Comparison of ENCODE assay signal across 9 mouse cellular contexts in the genomic region with DNA sequence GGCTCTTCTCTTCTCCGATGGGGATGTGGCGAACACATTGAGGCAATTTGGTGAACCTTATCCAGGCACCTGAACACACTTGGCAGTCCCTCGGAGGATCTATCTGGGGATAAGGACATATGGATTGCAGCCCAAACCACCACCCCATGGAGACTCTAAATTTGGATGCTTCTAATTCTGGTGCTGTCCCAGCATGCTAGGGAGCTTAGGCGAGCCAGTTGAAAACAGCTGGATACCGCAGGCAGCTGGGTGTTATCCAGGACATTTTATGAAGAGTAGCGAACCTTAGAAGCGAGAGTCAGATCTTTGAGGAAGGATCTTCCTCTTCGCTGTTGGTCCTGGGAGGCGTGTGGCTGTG. TPM values are rescaled to one million over a fixed set of nuclear protein-coding genes. Genes with fewer than 3 reads are reported as not detected.
DNase-seq lines count a peak whose midpoint lies in the region; ATAC-seq lines count a peak whose summit lies in the region.
"Had no signal": no experiment of that assay in that cellular context is flagged by ENCODE, and none has a peak within 500 bp of the region (broad histone marks: within the 10 kb centered on the region; RNA-seq: fewer than 3 reads in every experiment).

No protein-coding gene starts in this region.

- DNase-seq in kidney, adult 11 months, result no peak
- DNase-seq in ovary, postnatal 36 days (ENCODE audit: low spot score), result no peak
- DNase-seq in frontal cortex, postnatal 14 days (ENCODE audit: low spot score in 2 of 2), result no peak
- DNase-seq: cerebellum, adult 11 months had no signal

- no peaks in the 10 kb centered on the region for H3K27me3 ChIP-seq in kidney, embryonic 14.5 days (ENCODE audit: control insufficient read depth, insufficient read depth, low read length)
- H3K27me3 ChIP-seq in embryonic facial prominence, embryonic 13.5 days, result no peaks in the 10 kb centered on the region
- no peaks in the 10 kb centered on the region for H3K27me3 ChIP-seq in heart, embryonic 15.5 days
- H3K27me3 ChIP-seq in midbrain, embryonic 15.5 days (replicated peaks), result no peaks in the 10 kb centered on the region

- H3K4me1 ChIP-seq in kidney, embryonic 14.5 days (ENCODE audit: control insufficient read depth, insufficient read depth, low read length), result peaks cover 29% of the 10 kb centered on the region
- H3K4me1 ChIP-seq in embryonic facial prominence, embryonic 13.5 days, result peaks cover 81% of the 10 kb centered on the region
- peaks cover 50% of the 10 kb centered on the region for H3K4me1 ChIP-seq in heart, embryonic 15.5 days (replicated peaks)
- H3K4me1 ChIP-seq in midbrain, embryonic 15.5 days, result peaks cover 54% of the 10 kb centered on the region

- no peak overlapping the region; the same call in 1 of the 2 replicates for H3K9ac ChIP-seq in kidney, embryonic 14.5 days (ENCODE audit: low read depth, low read length)
- peak overlapping the region; percentile 87 for H3K9ac ChIP-seq in embryonic facial prominence, embryonic 13.5 days
- no peak overlapping the region for H3K9ac ChIP-seq in heart, embryonic 15.5 days
- no peak overlapping the region for H3K9ac ChIP-seq in midbrain, embryonic 15.5 days

- no peak overlapping the region for H3K27ac ChIP-seq in kidney, embryonic 14.5 days (ENCODE audit: low read depth, low read length)
- peak overlapping the region; percentile 44 for H3K27ac ChIP-seq in embryonic facial prominence, embryonic 13.5 days
- no peak overlapping the region; the same call in 1 of the 2 replicates for H3K27ac ChIP-seq in heart, embryonic 15.5 days
- H3K27ac ChIP-seq in midbrain, embryonic 15.5 days, result peak overlapping the region; percentile 60

- no peaks in the 10 kb centered on the region for H3K9me3 ChIP-seq in kidney, embryonic 14.5 days (ENCODE audit: control insufficient read depth, low read length)
- H3K9me3 ChIP-seq in embryonic facial prominence, embryonic 13.5 days, result no peaks in the 10 kb centered on the region
- H3K9me3 ChIP-seq in heart, embryonic 15.5 days (replicated peaks), result no peaks in the 10 kb centered on the region
- H3K9me3 ChIP-seq in midbrain, embryonic 15.5 days, result no peaks in the 10 kb centered on the region

- peak overlapping the region; percentile 27; the same call in 1 of the 2 replicates for H3K4me2 ChIP-seq in kidney, embryonic 14.5 days (replicated peaks; ENCODE audit: low read depth, low read length)
- peak overlapping the region; percentile 77 for H3K4me2 ChIP-seq in embryonic facial prominence, embryonic 13.5 days
- H3K4me2 ChIP-seq in heart, embryonic 15.5 days, result peak overlapping the region; percentile 69
- peak overlapping the region; percentile 58 for H3K4me2 ChIP-seq in midbrain, embryonic 15.5 days

- H3K4me3 ChIP-seq in kidney, embryonic 14.5 days (ENCODE audit: low read length), result peak overlapping the region; percentile 58; the same call in 1 of the 2 replicates
- H3K4me3 ChIP-seq in embryonic facial prominence, embryonic 13.5 days, result peak overlapping the region; percentile 76
- peak overlapping the region; percentile 58 for H3K4me3 ChIP-seq in heart, embryonic 15.5 days
- H3K4me3 ChIP-seq in midbrain, embryonic 15.5 days, result no peak overlapping the region

- ATAC-seq in kidney, embryonic 14.5 days (ENCODE audit: low FRiP score, low TSS enrichment), result no peak
- ATAC-seq in embryonic facial prominence, embryonic 13.5 days (ENCODE audit: insufficient number of reproducible peaks, insufficient read depth, low FRiP score, low TSS enrichment, low read depth), result no peak
- no peak for ATAC-seq in heart, embryonic 15.5 days (replicated peaks; ENCODE audit: insufficient number of reproducible peaks, insufficient read depth, low FRiP score, low read depth)
- no peak for ATAC-seq in midbrain, embryonic 15.5 days (replicated peaks)
- no peak for ATAC-seq in monocyte, adult 5-6 weeks (replicated peaks; ENCODE audit: insufficient number of reproducible peaks, low FRiP score, low TSS enrichment, poor library complexity, severe bottlenecking)

- WGBS in kidney, embryonic 14.5 days, result 58% methylated on average over 9 of the region's 9 CpGs
- WGBS in embryonic facial prominence, embryonic 13.5 days, result 45% methylated on average over 9 of the region's 9 CpGs
- 44% methylated on average over 9 of the region's 9 CpGs for WGBS in heart, embryonic 15.5 days
- WGBS in midbrain, embryonic 15.5 days, result 50% methylated on average over 9 of the region's 9 CpGs

- peaks cover 5% of the 10 kb centered on the region; the same call in 1 of the 2 replicates for H3K36me3 ChIP-seq in kidney, embryonic 14.5 days (ENCODE audit: control insufficient read depth, insufficient read depth, low read length)
- peaks cover 34% of the 10 kb centered on the region for H3K36me3 ChIP-seq in embryonic facial prominence, embryonic 13.5 days
- no peaks in the 10 kb centered on the region for H3K36me3 ChIP-seq in heart, embryonic 15.5 days
- no peaks in the 10 kb centered on the region for H3K36me3 ChIP-seq in midbrain, embryonic 15.5 days (replicated peaks)

RNA-seq across cellular contexts. Expression of a gene that starts 4.7 kb away (rescaled TPM):
- 50.5 and 56.4 TPM in 2 replicates for polyA plus RNA-seq in kidney, embryonic 14.5 days (2014; fragmentation: Nextera tagmentation; extraction: Ambion mirVana)
- polyA plus RNA-seq in embryonic facial prominence, embryonic 13.5 days (2015; fragmentation: Nextera tagmentation; extraction: Ambion mirVana), result 48.5 and 60.6 TPM in 2 replicates
- polyA plus RNA-seq in heart, embryonic 15.5 days (2015; fragmentation: Nextera tagmentation; extraction: Ambion mirVana), result 26.9 and 29.0 TPM in 2 replicates
- 11.3 and 11.4 TPM in 2 replicates for polyA plus RNA-seq in midbrain, embryonic 15.5 days (2015; fragmentation: Nextera tagmentation; extraction: Ambion mirVana)
- 8.7 TPM in 1 of 3 replicates, not detected in the others for total RNA-seq in monocyte, adult 5-6 weeks (2017)

RNA-seq across cellular contexts. Expression of a gene that starts 55.3 kb away (rescaled TPM):
- 0.27 and 0.31 TPM in 2 replicates for polyA plus RNA-seq in kidney, embryonic 14.5 days (2014; fragmentation: Nextera tagmentation; extraction: Ambion mirVana)
- polyA plus RNA-seq in embryonic facial prominence, embryonic 13.5 days (2015; fragmentation: Nextera tagmentation; extraction: Ambion mirVana), result 0.32 TPM in 1 of 2 replicates, not detected in the other
- 0.15 TPM in 1 of 2 replicates, not detected in the other for polyA plus RNA-seq in heart, embryonic 15.5 days (2015; fragmentation: Nextera tagmentation; extraction: Ambion mirVana)
- polyA plus RNA-seq in midbrain, embryonic 15.5 days (2015; fragmentation: Nextera tagmentation; extraction: Ambion mirVana), result 0.95 and 1.2 TPM in 2 replicates
- not detected in 3 replicates for total RNA-seq in monocyte, adult 5-6 weeks (2017)

Comparison
In these comparisons a context has a peak if more than half of its experiments do, and no peak if none do; other contexts are left out.
1. H3K27ac ChIP-seq: peak in embryonic facial prominence, embryonic 13.5 days (single experiment) and midbrain, embryonic 15.5 days (single experiment); none in kidney, embryonic 14.5 days (single experiment) and heart, embryonic 15.5 days (single experiment).
2. H3K4me2 ChIP-seq: peak in every context shown above with its lines; median percentile 77 in embryonic facial prominence, embryonic 13.5 days; 69 in heart, embryonic 15.5 days; 58 in midbrain, embryonic 15.5 days; 27 in kidney, embryonic 14.5 days.